Mouse (Mus musculus): ENCODE results near the gene Dab2ip.

Dab2ip gene

GRCm38 (mm10) chr2:35558826-35559550 lies 922 bp downstream of the Dab2ip start:
- DNase-seq (ENCODE audit: low spot score) = no peak

- peak; percentile 73 for DNase-seq (ENCODE audit: low spot score)
Observed at GRCm38 (mm10) chr2:35559551-35559835, 1.4 kb downstream of the Dab2ip start.

- DNase-seq (ENCODE audit: low spot score) = no peak
Observed at GRCm38 (mm10) chr2:35563722-35564121, 5.7 kb downstream of the Dab2ip start.

GRCm38 (mm10) chr2:35565051-35565836 lies 7.2 kb downstream of the Dab2ip start:
- DNase-seq (ENCODE audit: low spot score) = no peak

GRCm38 (mm10) chr2:35566957-35567693 lies 9.1 kb downstream of the Dab2ip start:
- no peak for DNase-seq (ENCODE audit: low spot score)

GRCm38 (mm10) chr2:35567694-35568149 lies 9.7 kb downstream of the Dab2ip start:
- no peak for DNase-seq (ENCODE audit: low spot score)

GRCm38 (mm10) chr2:35570743-35571142 lies 12.7 kb downstream of the Dab2ip start:
- no peak for DNase-seq (ENCODE audit: low spot score)

GRCm38 (mm10) chr2:35574643-35575042 lies 16.6 kb downstream of the Dab2ip start:
- DNase-seq (ENCODE audit: low spot score) = no peak

- DNase-seq (ENCODE audit: low spot score) = no peak
Observed at GRCm38 (mm10) chr2:35576675-35577074, 18.6 kb downstream of the Dab2ip start.

GRCm38 (mm10) chr2:35580111-35580510 lies 22.0 kb downstream of the Dab2ip start:
- no peak for DNase-seq (ENCODE audit: low spot score)

- DNase-seq (ENCODE audit: low spot score) = peak; percentile 77
Observed at GRCm38 (mm10) chr2:35581501-35582340, 23.7 kb downstream of the Dab2ip start.

- peak; percentile 80 for DNase-seq (ENCODE audit: low spot score)
Observed at GRCm38 (mm10) chr2:35582341-35582941, 24.4 kb downstream of the Dab2ip start.

- no peak for DNase-seq (ENCODE audit: low spot score)
Observed at GRCm38 (mm10) chr2:35583406-35583805, 25.3 kb downstream of the Dab2ip start.

- no peak for DNase-seq (ENCODE audit: low spot score)
Observed at GRCm38 (mm10) chr2:35584011-35584410, 25.9 kb downstream of the Dab2ip start.

- DNase-seq (ENCODE audit: low spot score) = no peak
Observed at GRCm38 (mm10) chr2:35588368-35588767, 30.3 kb downstream of the Dab2ip start.

- DNase-seq (ENCODE audit: low spot score) = no peak
Observed at GRCm38 (mm10) chr2:35589385-35589784, 31.3 kb downstream of the Dab2ip start.

GRCm38 (mm10) chr2:35589800-35590199 lies 31.7 kb downstream of the Dab2ip start:
- no peak for DNase-seq (ENCODE audit: low spot score)

- no peak for DNase-seq (ENCODE audit: low spot score)
Observed at GRCm38 (mm10) chr2:35591961-35592724, 34.1 kb downstream of the Dab2ip start.

- no peak for DNase-seq (ENCODE audit: low spot score)
Observed at GRCm38 (mm10) chr2:35592725-35593392, 34.8 kb downstream of the Dab2ip start.

GRCm38 (mm10) chr2:35593889-35594288 lies 35.8 kb downstream of the Dab2ip start:
- DNase-seq (ENCODE audit: low spot score) = no peak

All from testis, postnatal 10 days (tissue).